23 mouse cellular contexts compared by ENCODE assay signal in genomic region chr8:124963246-124963645, GRCm38 (mm10). TPM values are rescaled to one million over a fixed set of nuclear protein-coding genes. Genes with fewer than 3 reads are reported as not detected.
A peak's percentile ranks its signal among the peaks of the same experiment; 100 is the strongest.
DNase-seq lines count a peak whose midpoint lies in the region; ATAC-seq and TF ChIP-seq lines count a peak whose summit lies in the region.
"Had no signal": no experiment of that assay in that cellular context is flagged by ENCODE, and none has a peak within 500 bp of the region (broad histone marks: within the 10 kb centered on the region; RNA-seq: fewer than 3 reads in every experiment).

No protein-coding gene starts in this region.

- H3K9me3 ChIP-seq in heart, postnatal 0 days (replicated peaks; ENCODE audit: control insufficient read depth, low read length), result no peaks in the 10 kb centered on the region
- no peaks in the 10 kb centered on the region for H3K9me3 ChIP-seq in heart, embryonic 12.5 days (replicated peaks)
- H3K9me3 ChIP-seq in liver, embryonic 16.5 days (replicated peaks; ENCODE audit: control insufficient read depth, low read length), result no peaks in the 10 kb centered on the region
- no peaks in the 10 kb centered on the region for H3K9me3 ChIP-seq in liver, embryonic 11.5 days (ENCODE audit: control insufficient read depth, low read length)
- H3K9me3 ChIP-seq in intestine, postnatal 0 days (ENCODE audit: control insufficient read depth), result no peaks in the 10 kb centered on the region
- H3K9me3 ChIP-seq: embryonic facial prominence, embryonic 10.5 days; embryonic facial prominence, embryonic 12.5 days; forebrain, embryonic 13.5 days; forebrain, embryonic 15.5 days had no signal

- H3K4me2 ChIP-seq in heart, postnatal 0 days (ENCODE audit: low read depth, low read length), result no peak overlapping the region
- no peak overlapping the region for H3K4me2 ChIP-seq in heart, embryonic 12.5 days
- H3K4me2 ChIP-seq in liver, embryonic 16.5 days (ENCODE audit: low read depth, low read length), result no peak overlapping the region
- no peak overlapping the region for H3K4me2 ChIP-seq in liver, embryonic 11.5 days
- H3K4me2 ChIP-seq in intestine, postnatal 0 days (replicated peaks; ENCODE audit: low read depth), result no peak overlapping the region
- H3K4me2 ChIP-seq: embryonic facial prominence, embryonic 12.5 days; forebrain, embryonic 13.5 days; forebrain, embryonic 15.5 days had no signal

- no peaks in the 10 kb centered on the region for H3K36me3 ChIP-seq in heart, postnatal 0 days (replicated peaks; ENCODE audit: control insufficient read depth, insufficient read depth, low read length)
- no peaks in the 10 kb centered on the region for H3K36me3 ChIP-seq in heart, embryonic 12.5 days
- no peaks in the 10 kb centered on the region for H3K36me3 ChIP-seq in liver, embryonic 16.5 days (ENCODE audit: control insufficient read depth, insufficient read depth)
- no peaks in the 10 kb centered on the region for H3K36me3 ChIP-seq in liver, embryonic 11.5 days (ENCODE audit: control insufficient read depth, insufficient read depth, low read length)
- H3K36me3 ChIP-seq in intestine, postnatal 0 days (ENCODE audit: control insufficient read depth, insufficient read depth), result no peaks in the 10 kb centered on the region
- H3K36me3 ChIP-seq: embryonic facial prominence, embryonic 10.5 days; embryonic facial prominence, embryonic 12.5 days; forebrain, embryonic 15.5 days; G1E had no signal

- no peak overlapping the region for H3K4me3 ChIP-seq in heart, postnatal 0 days (ENCODE audit: low read depth, low read length)
- no peak overlapping the region for H3K4me3 ChIP-seq in heart, embryonic 12.5 days
- H3K4me3 ChIP-seq in liver, embryonic 16.5 days (ENCODE audit: low read depth, low read length), result no peak overlapping the region
- H3K4me3 ChIP-seq in liver, embryonic 11.5 days (ENCODE audit: low read depth, low read length), result no peak overlapping the region
- H3K4me3 ChIP-seq in intestine, postnatal 0 days (ENCODE audit: low read depth, low read length), result no peak overlapping the region
- H3K4me3 ChIP-seq: embryonic facial prominence, embryonic 10.5 days; embryonic facial prominence, embryonic 12.5 days; forebrain, embryonic 13.5 days; forebrain, embryonic 15.5 days had no signal

- H3K27me3 ChIP-seq in heart, postnatal 0 days (ENCODE audit: control insufficient read depth, insufficient read depth, low read length), result no peaks in the 10 kb centered on the region
- H3K27me3 ChIP-seq in heart, embryonic 12.5 days (replicated peaks), result no peaks in the 10 kb centered on the region
- no peaks in the 10 kb centered on the region for H3K27me3 ChIP-seq in liver, embryonic 16.5 days (ENCODE audit: control insufficient read depth, insufficient read depth, low read depth, low read length)
- no peaks in the 10 kb centered on the region for H3K27me3 ChIP-seq in liver, embryonic 11.5 days (replicated peaks; ENCODE audit: control insufficient read depth, insufficient read depth, low read length)
- no peaks in the 10 kb centered on the region for H3K27me3 ChIP-seq in intestine, postnatal 0 days (replicated peaks; ENCODE audit: control insufficient read depth, insufficient read depth, low read length)
- H3K27me3 ChIP-seq: embryonic facial prominence, embryonic 12.5 days; forebrain, embryonic 13.5 days; forebrain, embryonic 15.5 days; Patski had no signal

- no peak for TF ChIP-seq EP300 in heart, postnatal 0 days (IDR thresholded peaks at IDR 0.05; ENCODE audit: low read depth)

- TF ChIP-seq CTCF in heart, postnatal 0 days (IDR thresholded peaks at IDR 0.05; ENCODE audit: low read depth), result no peak
- no peak for TF ChIP-seq CTCF in intestine, postnatal 0 days (IDR thresholded peaks at IDR 0.05; ENCODE audit: low read depth)

- no peak overlapping the region for H3K27ac ChIP-seq in heart, postnatal 0 days (ENCODE audit: low read depth)
- no peak overlapping the region for H3K27ac ChIP-seq in heart, embryonic 12.5 days (ENCODE audit: poor library complexity, severe bottlenecking)
- no peak overlapping the region for H3K27ac ChIP-seq in liver, embryonic 16.5 days (ENCODE audit: low read length)
- no peak overlapping the region for H3K27ac ChIP-seq in liver, embryonic 11.5 days (ENCODE audit: low read depth, low read length)
- peak overlapping the region; percentile 10; the same call in 1 of the 2 replicates for H3K27ac ChIP-seq in intestine, postnatal 0 days (ENCODE audit: low read depth, low read length)
- H3K27ac ChIP-seq: embryonic facial prominence, embryonic 10.5 days; embryonic facial prominence, embryonic 12.5 days; forebrain, embryonic 13.5 days; forebrain, embryonic 15.5 days had no signal

- DNase-seq in heart, postnatal 0 days (ENCODE audit: low spot score), result no peak
- DNase-seq in liver, embryonic 11.5 days (ENCODE audit: low spot score), result no peak
- DNase-seq in urinary bladder, adult 18-20 months (ENCODE audit: low spot score in 2 of 2), result no peak
- DNase-seq: adrenal gland, adult 8-10 months; adrenal gland, postnatal 14 days; adrenal gland, postnatal 36 days; B cell, adult 2 months; cerebellum, adult 11-12 months; cerebellum, adult 2 months; cerebellum, adult 9-10 months; cerebellum, postnatal 10 days; cerebellum, postnatal 25 days had no signal

- ATAC-seq in heart, postnatal 0 days (ENCODE audit: insufficient read depth, low read depth), result peak; percentile 51; the same call in 1 of the 2 replicates
- no peak for ATAC-seq in heart, embryonic 12.5 days (ENCODE audit: insufficient number of reproducible peaks, low FRiP score)
- ATAC-seq in liver, embryonic 16.5 days (ENCODE audit: low read depth), result 0 out of 2 replicates have a peak, but pooled peaks have one; percentile 32
- no peak for ATAC-seq in liver, embryonic 11.5 days (replicated peaks; ENCODE audit: low FRiP score)
- ATAC-seq in intestine, postnatal 0 days, result 0 out of 2 replicates have a peak, but pooled peaks have one; percentile 34
- ATAC-seq: activated CD4-positive, CD25-positive, alpha-beta regulatory T cell, adult 4 months; CD4-positive, CD25-positive, alpha-beta regulatory T cell, adult 4 months; forebrain, embryonic 13.5 days; forebrain, embryonic 15.5 days; Patski had no signal

- H3K4me1 ChIP-seq in heart, postnatal 0 days (ENCODE audit: control insufficient read depth, insufficient read depth), result 0 out of 2 replicates have a peak, but pooled peaks cover 4% of the 10 kb centered on the region
- H3K4me1 ChIP-seq in heart, embryonic 12.5 days (replicated peaks), result peaks cover 25% of the 10 kb centered on the region
- no peaks in the 10 kb centered on the region; the same call in none of the 2 replicates for H3K4me1 ChIP-seq in liver, embryonic 16.5 days (ENCODE audit: control insufficient read depth, low read depth, low read length)
- peaks cover 4% of the 10 kb centered on the region; the same call in 1 of the 2 replicates for H3K4me1 ChIP-seq in liver, embryonic 11.5 days (replicated peaks; ENCODE audit: control insufficient read depth, insufficient read depth, low read length)
- peaks cover 7% of the 10 kb centered on the region; the same call in 1 of the 2 replicates for H3K4me1 ChIP-seq in intestine, postnatal 0 days (replicated peaks; ENCODE audit: control insufficient read depth, insufficient read depth, low read length)

- no peak overlapping the region for H3K9ac ChIP-seq in heart, postnatal 0 days (replicated peaks; ENCODE audit: low read depth, low read length)
- H3K9ac ChIP-seq in heart, embryonic 12.5 days, result no peak overlapping the region
- no peak overlapping the region for H3K9ac ChIP-seq in liver, embryonic 16.5 days (ENCODE audit: low read depth, low read length)
- no peak overlapping the region for H3K9ac ChIP-seq in liver, embryonic 11.5 days (ENCODE audit: low read depth, low read length)
- no peak overlapping the region for H3K9ac ChIP-seq in intestine, postnatal 0 days (ENCODE audit: low read depth, low read length)
- H3K9ac ChIP-seq: embryonic facial prominence, embryonic 12.5 days; forebrain, embryonic 13.5 days; forebrain, embryonic 15.5 days had no signal

- WGBS in heart, postnatal 0 days, result 74% methylated on average over 5 of the region's 5 CpGs
- 77% methylated on average over 5 of the region's 5 CpGs for WGBS in heart, embryonic 12.5 days
- WGBS in liver, embryonic 16.5 days (ENCODE audit: insufficient replicate concordance), result 66% methylated on average over 5 of the region's 5 CpGs
- 85% methylated on average over 5 of the region's 5 CpGs for WGBS in liver, embryonic 11.5 days
- WGBS in intestine, postnatal 0 days, result 66% methylated on average over 5 of the region's 5 CpGs

RNA-seq across cellular contexts. Expression of gene Egln1, which starts 14.1 kb away (rescaled TPM):
- 60.9 and 79.6 TPM in 2 replicates for total RNA-seq in heart, postnatal 0 days (2014; rRNA removed; ENCODE audit: low replicate concordance)
- 16.5 and 17.7 TPM in 2 replicates for polyA plus RNA-seq in heart, postnatal 0 days (2015; fragmentation: Nextera tagmentation; extraction: Ambion mirVana)
- 16.5 and 18.6 TPM in 2 replicates for polyA plus RNA-seq in heart, embryonic 12.5 days (2016; fragmentation: Nextera tagmentation; extraction: Ambion mirVana)
- polyA plus RNA-seq in liver, embryonic 16.5 days (2015; fragmentation: Nextera tagmentation; extraction: Ambion mirVana), result 4.8 and 5.1 TPM in 2 replicates
- 8.4 and 10.0 TPM in 2 replicates for polyA plus RNA-seq in liver, embryonic 11.5 days (2014; fragmentation: Nextera tagmentation; extraction: Ambion mirVana)
- 8.2 and 8.5 TPM in 2 replicates for polyA plus RNA-seq in intestine, postnatal 0 days (2015; fragmentation: Nextera tagmentation; extraction: Ambion mirVana)

RNA-seq across cellular contexts. Expression of gene Tsnax, which starts 49.6 kb away (rescaled TPM):
- total RNA-seq in heart, postnatal 0 days (2014; rRNA removed; ENCODE audit: low replicate concordance), result 35.7 and 48.3 TPM in 2 replicates
- polyA plus RNA-seq in heart, postnatal 0 days (2015; fragmentation: Nextera tagmentation; extraction: Ambion mirVana), result 71.5 and 76.6 TPM in 2 replicates
- 91.8 and 95.9 TPM in 2 replicates for polyA plus RNA-seq in heart, embryonic 12.5 days (2016; fragmentation: Nextera tagmentation; extraction: Ambion mirVana)
- polyA plus RNA-seq in liver, embryonic 16.5 days (2015; fragmentation: Nextera tagmentation; extraction: Ambion mirVana), result 34.2 and 35.1 TPM in 2 replicates
- polyA plus RNA-seq in liver, embryonic 11.5 days (2014; fragmentation: Nextera tagmentation; extraction: Ambion mirVana), result 113 and 115 TPM in 2 replicates
- polyA plus RNA-seq in intestine, postnatal 0 days (2015; fragmentation: Nextera tagmentation; extraction: Ambion mirVana), result 47.4 and 48.3 TPM in 2 replicates

Comparison
In these comparisons a context has a peak if more than half of its experiments do, and no peak if none do; other contexts are left out.
1. ATAC-seq: peak in heart, postnatal 0 days (single experiment), liver, embryonic 16.5 days (single experiment) and intestine, postnatal 0 days (single experiment); none in heart, embryonic 12.5 days (single experiment) and liver, embryonic 11.5 days (single experiment).